Mouse (Mus musculus) gastrocnemius, adult 18-20 months (tissue): ENCODE data around the gene Gpr19. TPM values are rescaled to one million over a fixed set of nuclear protein-coding genes. Genes with fewer than 3 reads are reported as not detected.
A peak's percentile ranks its signal among the peaks of the same experiment; 100 is the strongest.

ENCODE experiments used
- DNase-seq: peaks from one replicate; pipeline ENCODE4 v3.0.0; 2021; ENCODE audit warnings: low spot score
- total RNA-seq, 2 experiments: library from RNA; stranded (reverse); gene quantifications; 2 replicates each; pipeline ENCODE4 v1.2.3; 2021

Gene Gpr19
- total RNA-seq, 2 experiments from 2014 or later = 4.2 to 5.1 TPM

- no peak for DNase-seq
These were observed 48.4 kb downstream of the Gpr19 start for GRCm38 (mm10) chr6:134849985-134850384.

GRCm38 (mm10) chr6:134849461-134849860 is 48.9 kb downstream of the Gpr19 start:
- DNase-seq = no peak

- DNase-seq = no peak
These were observed 50.0 kb downstream of the Gpr19 start for GRCm38 (mm10) chr6:134848197-134848890.

- no peak for DNase-seq
These were observed 50.8 kb downstream of the Gpr19 start for GRCm38 (mm10) chr6:134847550-134847949.

GRCm38 (mm10) chr6:134846308-134846707 is 52.1 kb downstream of the Gpr19 start:
- no peak for DNase-seq

GRCm38 (mm10) chr6:134845726-134846125 is 52.7 kb downstream of the Gpr19 start:
- no peak for DNase-seq

- no peak for DNase-seq
These were observed 58.0 kb downstream of the Gpr19 start for GRCm38 (mm10) chr6:134840346-134840745.

- DNase-seq = no peak
These were observed 60.3 kb downstream of the Gpr19 start for GRCm38 (mm10) chr6:134838111-134838510.

GRCm38 (mm10) chr6:134834585-134835251 is 63.7 kb downstream of the Gpr19 start:
- DNase-seq = no peak

GRCm38 (mm10) chr6:134830776-134831175 is 67.6 kb downstream of the Gpr19 start:
- no peak for DNase-seq

GRCm38 (mm10) chr6:134829786-134830700 is 68.3 kb downstream of the Gpr19 start, which contains the start of gene Crebl2:
Gene Crebl2 (plus strand): TSS chr6:134830154.
- DNase-seq = peak; percentile 100

- DNase-seq = no peak
These were observed 75.5 kb downstream of the Gpr19 start for GRCm38 (mm10) chr6:134822844-134823243.

GRCm38 (mm10) chr6:134820411-134820810 is 78.0 kb downstream of the Gpr19 start:
- DNase-seq = no peak

- no peak for DNase-seq
These were observed 78.6 kb downstream of the Gpr19 start for GRCm38 (mm10) chr6:134819741-134820140.

Other genes with a start within 250 kb of the Gpr19 start
- gene Dusp16, start 106.0 kb downstream of the Gpr19 start, total RNA-seq = 10 to 100 TPM; 12.2 to 16.7 TPM
- 10 to 100 TPM; 12.4 to 14.2 TPM for gene Crebl2, start 68.4 kb downstream of the Gpr19 start, total RNA-seq
- 10 to 100 TPM; 32.2 to 34.1 TPM for gene Cdkn1b, start 21.8 kb upstream of the Gpr19 start, total RNA-seq
- gene Apold1, start 83.1 kb upstream of the Gpr19 start, total RNA-seq = 1 to 10 TPM; 1.6 to 4.9 TPM
- gene Ddx47, start 113.0 kb upstream of the Gpr19 start, total RNA-seq = 10 to 100 TPM; 24.3 to 24.9 TPM
- gene Gprc5a, start 167.1 kb upstream of the Gpr19 start, total RNA-seq = 1 to 10 TPM in 1 of 2 experiments, under 1 TPM in 1; 0.96 to 1.6 TPM
- not detected for gene Gprc5d, start 219.7 kb upstream of the Gpr19 start, total RNA-seq